Mouse (Mus musculus): ENCODE measurements around the gene Lin37. TPM values are rescaled to one million over a fixed set of nuclear protein-coding genes. Genes with fewer than 3 reads are reported as not detected.

Lin37 gene
- polyA plus RNA-seq, 1 experiment from 2014 or later, result 49.2 TPM

DNA sequence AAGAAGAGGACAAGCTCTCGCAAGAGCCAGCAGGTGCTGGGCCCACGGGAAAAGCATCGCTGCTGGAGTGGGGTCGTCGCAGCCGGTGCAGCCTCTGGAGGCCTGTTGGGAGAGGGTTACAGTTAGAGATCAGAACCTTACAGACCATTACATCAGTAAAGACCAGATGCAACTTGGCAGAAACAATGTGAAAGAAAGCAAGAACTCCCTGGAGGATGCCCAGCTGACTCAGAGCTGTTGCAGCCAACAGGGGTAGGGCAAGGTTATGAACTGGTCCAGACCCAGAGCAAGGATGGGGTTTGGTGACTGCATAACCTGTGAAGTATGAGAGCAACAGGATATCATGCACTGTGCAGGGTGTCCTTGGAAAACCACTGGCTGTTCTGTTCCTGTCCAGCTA, 35.2 kb downstream of the Lin37 start:
- Histone ChIP-seq H3K9me3 (ENCODE audit: control insufficient read depth, low read length) (no peaks in the 10 kb centered on the region), H3K27ac (no peak overlapping the region), H3K4me2 (replicated peaks) (no peak overlapping the region), H3K9ac (no peak overlapping the region), H3K27me3 (ENCODE audit: control insufficient read depth, insufficient read depth, low read length) (no peaks in the 10 kb centered on the region), H3K4me1 (replicated peaks; ENCODE audit: control insufficient read depth, insufficient read depth, low read length) (no peaks in the 10 kb centered on the region; the same call in 1 of the 2 replicates), H3K36me3 (replicated peaks; ENCODE audit: control insufficient read depth, insufficient read depth) (peaks cover 77% of the 10 kb centered on the region), H3K4me3 (replicated peaks; ENCODE audit: low read length) (no peak overlapping the region)
- no peak for DNase-seq (ENCODE audit: low spot score)
- WGBS, result 86% methylated on average over 6 of the region's 6 CpGs
- no peak for ATAC-seq (ENCODE audit: low FRiP score)

DNA sequence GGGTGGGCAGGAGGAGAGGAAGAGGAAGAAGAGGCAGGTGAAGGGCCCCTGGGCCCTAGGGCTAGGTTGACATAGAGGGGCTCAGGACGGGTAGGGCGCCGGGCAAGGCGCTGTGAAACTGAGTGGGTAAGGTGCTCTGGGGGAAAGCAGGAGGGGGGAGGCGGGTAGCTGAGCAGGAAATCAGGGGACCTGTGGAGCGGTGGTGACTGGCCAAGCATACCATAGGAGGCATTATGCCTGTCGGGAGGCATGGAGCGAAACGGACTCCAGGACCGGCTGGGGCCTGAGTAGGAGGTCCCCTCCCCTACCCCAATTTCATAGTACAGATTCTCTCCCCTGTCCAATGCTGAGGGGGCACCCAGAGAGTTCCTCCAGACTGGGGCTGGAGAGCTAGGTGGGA, 36.8 kb downstream of the Lin37 start:
- Histone ChIP-seq H3K27me3 (ENCODE audit: control insufficient read depth, insufficient read depth, low read length) (no peaks in the 10 kb centered on the region), H3K4me3 (replicated peaks; ENCODE audit: low read length) (no peak overlapping the region), H3K9ac (no peak overlapping the region), H3K27ac (no peak overlapping the region), H3K9me3 (ENCODE audit: control insufficient read depth, low read length) (no peaks in the 10 kb centered on the region), H3K4me1 (replicated peaks; ENCODE audit: control insufficient read depth, insufficient read depth, low read length) (no peaks in the 10 kb centered on the region; the same call in 1 of the 2 replicates), H3K36me3 (replicated peaks; ENCODE audit: control insufficient read depth, insufficient read depth) (peaks cover 61% of the 10 kb centered on the region), H3K4me2 (replicated peaks) (no peak overlapping the region)
- DNase-seq (ENCODE audit: low spot score) (no peak), ATAC-seq (ENCODE audit: low FRiP score) (no peak)
- WGBS, result 75% methylated on average over 10 of the region's 10 CpGs

- ATAC-seq (ENCODE audit: low FRiP score), result no peak
- no peak overlapping the region for H3K27ac ChIP-seq
- H3K36me3 ChIP-seq (replicated peaks; ENCODE audit: control insufficient read depth, insufficient read depth), result peaks cover 40% of the 10 kb centered on the region
- H3K4me3 ChIP-seq (replicated peaks; ENCODE audit: low read length), result no peak overlapping the region
- no peak for DNase-seq (ENCODE audit: low spot score)
- H3K27me3 ChIP-seq (ENCODE audit: control insufficient read depth, insufficient read depth, low read length), result no peaks in the 10 kb centered on the region
- no peak overlapping the region for H3K9ac ChIP-seq
- H3K4me1 ChIP-seq (replicated peaks; ENCODE audit: control insufficient read depth, insufficient read depth, low read length), result no peaks in the 10 kb centered on the region; the same call in 1 of the 2 replicates
- no peak overlapping the region for H3K4me2 ChIP-seq (replicated peaks)
- 71% methylated on average over 5 of the region's 5 CpGs for WGBS
- no peaks in the 10 kb centered on the region for H3K9me3 ChIP-seq (ENCODE audit: control insufficient read depth, low read length)
Measured at GRCm38 (mm10) chr7:30520856-30521255, 38.8 kb downstream of the Lin37 start.

- Histone ChIP-seq H3K27me3 (ENCODE audit: control insufficient read depth, insufficient read depth, low read length) (no peaks in the 10 kb centered on the region), H3K27ac (no peak overlapping the region)
- DNase-seq (ENCODE audit: low spot score), result no peak
Measured at GRCm38 (mm10) chr7:30520396-30520795, 39.2 kb downstream of the Lin37 start.

GRCm38 (mm10) chr7:30518325-30518724, 41.3 kb downstream of the Lin37 start:
- no peak overlapping the region for H3K27ac ChIP-seq
- 41% methylated on average over 8 of the region's 8 CpGs for WGBS
- ATAC-seq (ENCODE audit: low FRiP score) (no peak), DNase-seq (ENCODE audit: low spot score) (no peak)
- no peak overlapping the region for H3K4me2 ChIP-seq (replicated peaks)
- no peaks in the 10 kb centered on the region; the same call in 1 of the 2 replicates for H3K4me1 ChIP-seq (replicated peaks; ENCODE audit: control insufficient read depth, insufficient read depth, low read length)
- no peak overlapping the region for H3K4me3 ChIP-seq (replicated peaks; ENCODE audit: low read length)
- peaks cover 15% of the 10 kb centered on the region for H3K36me3 ChIP-seq (replicated peaks; ENCODE audit: control insufficient read depth, insufficient read depth)
- no peak overlapping the region for H3K9ac ChIP-seq
- H3K9me3 ChIP-seq (ENCODE audit: control insufficient read depth, low read length), result no peaks in the 10 kb centered on the region
- no peaks in the 10 kb centered on the region for H3K27me3 ChIP-seq (ENCODE audit: control insufficient read depth, insufficient read depth, low read length)

More at GRCm38 (mm10) chr7:30520396-30520795, 39.2 kb downstream of the Lin37 start:
- ATAC-seq (ENCODE audit: low FRiP score), result peak; percentile 14; the same call in 1 of the 2 replicates
- no peak overlapping the region for H3K9ac ChIP-seq
- no peak overlapping the region for H3K4me2 ChIP-seq (replicated peaks)
- no peaks in the 10 kb centered on the region for H3K9me3 ChIP-seq (ENCODE audit: control insufficient read depth, low read length)
- H3K4me1 ChIP-seq (replicated peaks; ENCODE audit: control insufficient read depth, insufficient read depth, low read length), result no peaks in the 10 kb centered on the region; the same call in 1 of the 2 replicates
- no peak overlapping the region for H3K4me3 ChIP-seq (replicated peaks; ENCODE audit: low read length)
- peaks cover 36% of the 10 kb centered on the region for H3K36me3 ChIP-seq (replicated peaks; ENCODE audit: control insufficient read depth, insufficient read depth)
- 58% methylated on average over 4 of the region's 4 CpGs for WGBS

DNA sequence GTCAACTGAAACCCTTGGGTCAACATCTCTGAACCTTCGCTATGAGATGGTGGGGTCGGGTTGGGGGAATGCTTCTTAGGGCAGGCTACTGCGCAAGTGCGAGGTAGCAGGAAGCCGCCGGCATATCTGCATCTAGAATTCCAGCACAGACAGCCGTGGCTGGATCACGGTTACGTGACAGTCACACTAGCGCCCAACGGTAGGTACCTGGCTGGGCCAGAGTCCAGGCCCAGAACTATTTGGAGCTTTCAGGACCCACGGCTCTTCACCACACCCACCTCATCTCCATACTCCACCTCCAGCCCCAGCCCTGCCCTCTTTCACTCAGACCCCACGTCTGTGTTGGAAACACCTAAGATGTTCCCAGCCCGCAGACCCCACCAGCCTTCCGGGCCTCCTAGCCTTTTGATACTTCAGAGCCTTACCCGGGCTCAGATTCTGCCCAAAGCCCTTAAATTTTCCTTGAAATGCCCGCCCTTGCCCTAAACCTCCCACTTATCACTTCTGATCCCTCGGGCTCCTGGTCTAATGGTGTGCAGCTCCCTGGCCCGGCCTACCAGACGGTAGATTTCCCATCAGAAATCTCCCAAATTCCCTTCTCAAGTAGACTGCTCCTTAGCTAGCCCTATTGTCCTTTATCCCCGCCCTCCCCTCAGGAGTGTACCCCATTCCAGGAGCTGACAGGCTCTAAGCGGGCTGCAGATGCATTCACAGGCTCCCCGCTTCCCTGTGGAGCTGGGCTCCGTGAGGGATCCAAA, 44.5 kb downstream of the Lin37 start:
- Histone ChIP-seq H3K9ac (no peak overlapping the region), H3K9me3 (ENCODE audit: control insufficient read depth, low read length) (no peaks in the 10 kb centered on the region), H3K27ac (no peak overlapping the region), H3K4me1 (replicated peaks; ENCODE audit: control insufficient read depth, insufficient read depth, low read length) (no peaks in the 10 kb centered on the region), H3K27me3 (ENCODE audit: control insufficient read depth, insufficient read depth, low read length) (no peaks in the 10 kb centered on the region), H3K4me3 (replicated peaks; ENCODE audit: low read length) (no peak overlapping the region), H3K36me3 (replicated peaks; ENCODE audit: control insufficient read depth, insufficient read depth) (no peaks in the 10 kb centered on the region), H3K4me2 (replicated peaks) (no peak overlapping the region)
- DNase-seq (ENCODE audit: low spot score) (no peak), ATAC-seq (ENCODE audit: low FRiP score) (no peak)
- WGBS, result 64% methylated on average over 24 of the region's 24 CpGs

DNA sequence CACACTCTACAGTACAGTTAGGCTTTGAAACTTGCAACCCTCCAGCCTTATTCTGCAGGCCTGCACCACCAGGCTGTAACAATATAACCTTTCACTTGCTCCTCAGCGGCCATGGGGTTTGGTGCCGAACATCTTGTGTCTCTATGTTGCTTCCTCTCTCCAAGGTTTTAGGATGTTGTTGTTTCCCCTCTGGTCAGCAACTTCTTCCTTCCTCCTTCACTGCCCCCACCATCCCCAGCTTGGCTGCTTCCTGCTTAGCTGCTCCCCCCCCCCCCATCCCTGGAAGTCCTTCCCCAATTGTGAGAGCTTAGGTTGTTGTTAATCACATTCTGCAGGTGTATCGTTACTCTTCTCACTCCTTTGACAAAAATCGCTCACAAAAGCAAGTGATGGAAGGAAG, 51.6 kb downstream of the Lin37 start:
- DNase-seq (ENCODE audit: low spot score), result no peak
- Histone ChIP-seq H3K27me3 (ENCODE audit: control insufficient read depth, insufficient read depth, low read length) (no peaks in the 10 kb centered on the region), H3K9ac (no peak overlapping the region), H3K4me2 (replicated peaks) (no peak overlapping the region), H3K36me3 (replicated peaks; ENCODE audit: control insufficient read depth, insufficient read depth) (no peaks in the 10 kb centered on the region), H3K27ac (no peak overlapping the region), H3K4me1 (replicated peaks; ENCODE audit: control insufficient read depth, insufficient read depth, low read length) (no peaks in the 10 kb centered on the region), H3K9me3 (ENCODE audit: control insufficient read depth, low read length) (no peaks in the 10 kb centered on the region), H3K4me3 (replicated peaks; ENCODE audit: low read length) (no peak overlapping the region)
- 76% methylated on average over 4 of the region's 4 CpGs for WGBS
- ATAC-seq (ENCODE audit: low FRiP score), result no peak

Small RNA genes lying within 50 kb of the gene (microRNA-seq; reads per million reads assigned to microRNA genes)
- gene Gm38670 (0.65 reads per million), gene Mir3569 (not detected)

Other genes with a start within 250 kb of the Lin37 start
- gene Syne4, start 245.0 kb downstream of the Lin37 start, polyA plus RNA-seq (2014; fragmentation: Nextera tagmentation; extraction: Ambion mirVana), result 10.7 and 11.9 TPM in 2 replicates
- gene E130208F15Rik, start 238.1 kb downstream of the Lin37 start, polyA plus RNA-seq (2014; fragmentation: Nextera tagmentation; extraction: Ambion mirVana), result not detected in 2 replicates
- gene Sdhaf1, start 235.9 kb downstream of the Lin37 start, polyA plus RNA-seq (2014; fragmentation: Nextera tagmentation; extraction: Ambion mirVana), result 16.5 and 19.2 TPM in 2 replicates
- 14.5 and 15.0 TPM in 2 replicates for gene Lrfn3, start 197.1 kb downstream of the Lin37 start, polyA plus RNA-seq (2014; fragmentation: Nextera tagmentation; extraction: Ambion mirVana)
- 27.2 and 35.6 TPM in 2 replicates for gene Tyrobp, start 146.1 kb downstream of the Lin37 start, polyA plus RNA-seq (2014; fragmentation: Nextera tagmentation; extraction: Ambion mirVana)
- 1.1 TPM in 1 of 2 replicates, not detected in the other for gene Hcst, start 140.0 kb downstream of the Lin37 start, polyA plus RNA-seq (2014; fragmentation: Nextera tagmentation; extraction: Ambion mirVana)
- 1.8 and 2.9 TPM in 2 replicates for gene Nfkbid, start 138.1 kb downstream of the Lin37 start, polyA plus RNA-seq (2014; fragmentation: Nextera tagmentation; extraction: Ambion mirVana)
- 690 and 752 TPM in 2 replicates for gene Aplp1, start 114.3 kb downstream of the Lin37 start, polyA plus RNA-seq (2014; fragmentation: Nextera tagmentation; extraction: Ambion mirVana)
- 1.8 and 2.4 TPM in 2 replicates for gene Kirrel2, start 102.1 kb downstream of the Lin37 start, polyA plus RNA-seq (2014; fragmentation: Nextera tagmentation; extraction: Ambion mirVana)
- gene Nphs1, start 101.5 kb downstream of the Lin37 start, polyA plus RNA-seq (2014; fragmentation: Nextera tagmentation; extraction: Ambion mirVana), result 0.54 and 0.83 TPM in 2 replicates
- gene Prodh2, start 66.2 kb downstream of the Lin37 start, polyA plus RNA-seq (2014; fragmentation: Nextera tagmentation; extraction: Ambion mirVana), result 0.48 TPM in 1 of 2 replicates, not detected in the other
- gene Arhgap33, start 24.8 kb downstream of the Lin37 start, polyA plus RNA-seq (2014; fragmentation: Nextera tagmentation; extraction: Ambion mirVana), result 112 TPM in 2 replicates
- 9.3 and 12.6 TPM in 2 replicates for gene Hspb6, start 7.7 kb downstream of the Lin37 start, polyA plus RNA-seq (2014; fragmentation: Nextera tagmentation; extraction: Ambion mirVana)
- 10.4 and 11.0 TPM in 2 replicates for gene Proser3, start 7.5 kb downstream of the Lin37 start, polyA plus RNA-seq (2014; fragmentation: Nextera tagmentation; extraction: Ambion mirVana)
- 88.7 and 105 TPM in 2 replicates for gene U2af1l4, start 3.5 kb upstream of the Lin37 start, polyA plus RNA-seq (2014; fragmentation: Nextera tagmentation; extraction: Ambion mirVana)
- gene Gm49396, start 3.5 kb upstream of the Lin37 start, polyA plus RNA-seq (2014; fragmentation: Nextera tagmentation; extraction: Ambion mirVana), result 6.5 and 9.2 TPM in 2 replicates
- 109 and 118 TPM in 2 replicates for gene Psenen, start 3.8 kb upstream of the Lin37 start, polyA plus RNA-seq (2014; fragmentation: Nextera tagmentation; extraction: Ambion mirVana)
- 2.2 and 3.1 TPM in 2 replicates for gene Igflr1, start 5.6 kb upstream of the Lin37 start, polyA plus RNA-seq (2014; fragmentation: Nextera tagmentation; extraction: Ambion mirVana)
- gene Kmt2b, start 28.9 kb upstream of the Lin37 start, polyA plus RNA-seq (2014; fragmentation: Nextera tagmentation; extraction: Ambion mirVana), result 11.4 and 12.9 TPM in 2 replicates
- 0.35 and 0.42 TPM in 2 replicates for gene Zbtb32, start 39.1 kb upstream of the Lin37 start, polyA plus RNA-seq (2014; fragmentation: Nextera tagmentation; extraction: Ambion mirVana)
- gene Upk1a, start 53.0 kb upstream of the Lin37 start, polyA plus RNA-seq (2014; fragmentation: Nextera tagmentation; extraction: Ambion mirVana), result 0.43 and 0.76 TPM in 2 replicates
- gene Cox6b1, start 66.3 kb upstream of the Lin37 start, polyA plus RNA-seq (2014; fragmentation: Nextera tagmentation; extraction: Ambion mirVana), result 1,184 and 1,299 TPM in 2 replicates
- 0.19 TPM in 1 of 2 replicates, not detected in the other for gene Etv2, start 76.0 kb upstream of the Lin37 start, polyA plus RNA-seq (2014; fragmentation: Nextera tagmentation; extraction: Ambion mirVana)
- gene Rbm42, start 90.5 kb upstream of the Lin37 start, polyA plus RNA-seq (2014; fragmentation: Nextera tagmentation; extraction: Ambion mirVana), result 115 and 118 TPM in 2 replicates
- gene Haus5, start 105.2 kb upstream of the Lin37 start, polyA plus RNA-seq (2014; fragmentation: Nextera tagmentation; extraction: Ambion mirVana), result 20.0 and 20.6 TPM in 2 replicates
- not detected in 2 replicates for gene Pmis2, start 111.8 kb upstream of the Lin37 start, polyA plus RNA-seq (2014; fragmentation: Nextera tagmentation; extraction: Ambion mirVana)
- gene 2200002J24Rik, start 139.1 kb upstream of the Lin37 start, polyA plus RNA-seq (2014; fragmentation: Nextera tagmentation; extraction: Ambion mirVana), result not detected in 2 replicates
- 2.0 and 2.1 TPM in 2 replicates for gene Atp4a, start 152.4 kb upstream of the Lin37 start, polyA plus RNA-seq (2014; fragmentation: Nextera tagmentation; extraction: Ambion mirVana)
- 281 and 319 TPM in 2 replicates for gene Tmem147, start 169.7 kb upstream of the Lin37 start, polyA plus RNA-seq (2014; fragmentation: Nextera tagmentation; extraction: Ambion mirVana)
- 0.14 and 1.3 TPM in 2 replicates for gene Gapdhs, start 183.8 kb upstream of the Lin37 start, polyA plus RNA-seq (2014; fragmentation: Nextera tagmentation; extraction: Ambion mirVana)
- 0.65 and 2.1 TPM in 2 replicates for gene Sbsn, start 191.6 kb upstream of the Lin37 start, polyA plus RNA-seq (2014; fragmentation: Nextera tagmentation; extraction: Ambion mirVana)
- 2.2 and 2.4 TPM in 2 replicates for gene Dmkn, start 203.9 kb upstream of the Lin37 start, polyA plus RNA-seq (2014; fragmentation: Nextera tagmentation; extraction: Ambion mirVana)
- not detected in 2 replicates for gene Krtdap, start 228.1 kb upstream of the Lin37 start, polyA plus RNA-seq (2014; fragmentation: Nextera tagmentation; extraction: Ambion mirVana)

Measured in hindbrain, embryonic 14.5 days (tissue).